Comparison of ENCODE assay signal across 27 mouse cellular contexts in genomic region chr10:95124476-95124875, GRCm38 (mm10).
"Had no signal": no experiment of that assay in that cellular context is flagged by ENCODE, and none has a peak within 500 bp of the region (broad histone marks: within the 10 kb centered on the region; RNA-seq: fewer than 3 reads in every experiment).

No protein-coding gene starts in this region.

- ATAC-seq: forebrain, embryonic 13.5 days; forebrain, embryonic 14.5 days; forebrain, embryonic 15.5 days; forebrain, embryonic 16.5 days; forebrain, postnatal 0 days had no signal

- H3K36me3 ChIP-seq: embryonic facial prominence, embryonic 10.5 days; embryonic facial prominence, embryonic 12.5 days; embryonic facial prominence, embryonic 13.5 days; embryonic facial prominence, embryonic 15.5 days; forebrain, embryonic 10.5 days; forebrain, embryonic 12.5 days; forebrain, embryonic 15.5 days had no signal

- H3K9ac ChIP-seq: embryonic facial prominence, embryonic 12.5 days; embryonic facial prominence, embryonic 13.5 days; embryonic facial prominence, embryonic 15.5 days; forebrain, embryonic 12.5 days; forebrain, embryonic 13.5 days; forebrain, embryonic 15.5 days; forebrain, postnatal 0 days had no signal

- H3K4me2 ChIP-seq: embryonic facial prominence, embryonic 12.5 days; embryonic facial prominence, embryonic 13.5 days; embryonic facial prominence, embryonic 15.5 days; forebrain, embryonic 12.5 days; forebrain, embryonic 13.5 days; forebrain, embryonic 15.5 days had no signal

- DNase-seq: cerebellum, adult 8-10 months; cerebellum, adult 9-10 months; cerebellum, adult 9-11 months; cerebellum, postnatal 10 days; cerebellum, postnatal 14 days; cerebellum, postnatal 25 days; cerebellum, postnatal 36 days; embryo, embryonic 11 days; forebrain, postnatal 0 days; gastrocnemius, adult 2 months; gastrocnemius, postnatal 10 days; gastrocnemius, postnatal 14 days; gastrocnemius, postnatal 25 days; gastrocnemius, postnatal 36 days; heart, adult 18-20 months; heart, adult 2 months had no signal

- H3K27me3 ChIP-seq: embryonic facial prominence, embryonic 12.5 days; embryonic facial prominence, embryonic 13.5 days; embryonic facial prominence, embryonic 15.5 days; forebrain, embryonic 12.5 days; forebrain, embryonic 13.5 days; forebrain, embryonic 15.5 days had no signal

- H3K4me3 ChIP-seq: embryonic facial prominence, embryonic 10.5 days; embryonic facial prominence, embryonic 12.5 days; embryonic facial prominence, embryonic 13.5 days; embryonic facial prominence, embryonic 15.5 days; erythroblast, embryonic 14.5 days; forebrain, embryonic 10.5 days; forebrain, embryonic 12.5 days; forebrain, embryonic 13.5 days; forebrain, embryonic 15.5 days; gastrocnemius, adult 2 months; heart, adult 2 months had no signal

- H3K9me3 ChIP-seq: embryonic facial prominence, embryonic 10.5 days; embryonic facial prominence, embryonic 12.5 days; embryonic facial prominence, embryonic 13.5 days; embryonic facial prominence, embryonic 15.5 days; forebrain, embryonic 10.5 days; forebrain, embryonic 12.5 days; forebrain, embryonic 13.5 days; forebrain, embryonic 15.5 days had no signal

- H3K27ac ChIP-seq: embryonic facial prominence, embryonic 10.5 days; embryonic facial prominence, embryonic 12.5 days; embryonic facial prominence, embryonic 13.5 days; embryonic facial prominence, embryonic 15.5 days; forebrain, embryonic 10.5 days; forebrain, embryonic 12.5 days; forebrain, embryonic 13.5 days; forebrain, embryonic 15.5 days; gastrocnemius, adult 2 months; heart, adult 2 months had no signal

- H3K4me1 ChIP-seq: embryonic facial prominence, embryonic 10.5 days; embryonic facial prominence, embryonic 12.5 days; embryonic facial prominence, embryonic 13.5 days; embryonic facial prominence, embryonic 15.5 days; forebrain, embryonic 10.5 days; forebrain, embryonic 12.5 days; forebrain, embryonic 13.5 days; forebrain, embryonic 15.5 days had no signal
